Mouse (Mus musculus): ENCODE data around the gene Sgcd. TPM values are rescaled to one million over a fixed set of nuclear protein-coding genes. Genes with fewer than 3 reads are reported as not detected.
"Not testable (repeated sequence)": the region's sequence is repeated elsewhere in the genome, so short reads cannot be mapped to it uniquely, and the experiment has no call there.

Gene Sgcd
- polyA plus RNA-seq, 1 experiment from 2014 or later, result 1.6 TPM

GRCm38 (mm10) chr11:47765859-47766258 is 222.9 kb downstream of the Sgcd start:
- H3K27ac ChIP-seq, result no peak overlapping the region
- no peak overlapping the region for H3K4me2 ChIP-seq
- 81% methylated on average over 2 of the region's 2 CpGs for WGBS
- H3K4me3 ChIP-seq, result no peak overlapping the region
- no peaks in the 10 kb centered on the region for H3K4me1 ChIP-seq
- ATAC-seq, result peak; percentile 74
- H3K9ac ChIP-seq, result no peak overlapping the region
- no peaks in the 10 kb centered on the region for H3K27me3 ChIP-seq
- no peaks in the 10 kb centered on the region for H3K36me3 ChIP-seq (ENCODE audit: poor library complexity, severe bottlenecking)
- no peaks in the 10 kb centered on the region for H3K9me3 ChIP-seq (replicated peaks)

- 88% methylated on average over 3 of the region's 3 CpGs for WGBS
- not testable (repeated sequence) for ATAC-seq; H3K27ac ChIP-seq; H3K9me3 ChIP-seq (replicated peaks); H3K4me2 ChIP-seq; H3K4me1 ChIP-seq; H3K36me3 ChIP-seq (ENCODE audit: poor library complexity, severe bottlenecking); H3K27me3 ChIP-seq; H3K4me3 ChIP-seq; H3K9ac ChIP-seq
Measured at GRCm38 (mm10) chr11:47763569-47763968, 225.2 kb downstream of the Sgcd start.

DNA sequence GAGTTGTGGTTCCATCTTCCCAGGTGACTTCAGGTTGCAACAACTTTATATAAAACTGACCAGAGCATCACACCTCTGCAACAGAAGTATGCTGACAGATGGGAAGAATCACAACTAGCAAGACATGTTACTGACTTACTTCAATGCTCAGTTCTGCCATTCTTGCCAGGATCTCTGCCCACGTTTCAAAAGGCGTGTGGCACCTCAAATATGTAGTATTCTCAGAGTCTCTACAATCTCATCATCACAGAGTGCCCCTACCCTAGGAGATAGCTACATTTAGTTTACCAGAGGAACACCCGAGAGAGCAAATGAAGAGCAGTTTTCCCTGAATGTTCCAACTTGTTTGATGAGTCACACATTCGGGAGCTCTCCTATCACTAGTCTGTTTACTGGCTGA is 229.8 kb downstream of the Sgcd start:
- no peak overlapping the region for H3K4me2 ChIP-seq
- ATAC-seq, result no peak
- H3K4me1 ChIP-seq, result no peaks in the 10 kb centered on the region
- H3K4me3 ChIP-seq, result no peak overlapping the region
- no peaks in the 10 kb centered on the region for H3K27me3 ChIP-seq
- no peak overlapping the region for H3K9ac ChIP-seq
- no peak overlapping the region for H3K27ac ChIP-seq
- no peaks in the 10 kb centered on the region for H3K36me3 ChIP-seq (ENCODE audit: poor library complexity, severe bottlenecking)
- WGBS, result 88% methylated on average over 4 of the region's 4 CpGs
- H3K9me3 ChIP-seq (replicated peaks), result no peaks in the 10 kb centered on the region

- Histone ChIP-seq H3K4me3 (no peak overlapping the region), H3K9me3 (replicated peaks) (no peaks in the 10 kb centered on the region), H3K4me2 (no peak overlapping the region), H3K4me1 (no peaks in the 10 kb centered on the region), H3K9ac (no peak overlapping the region), H3K36me3 (ENCODE audit: poor library complexity, severe bottlenecking) (no peaks in the 10 kb centered on the region), H3K27me3 (no peaks in the 10 kb centered on the region), H3K27ac (no peak overlapping the region)
- ATAC-seq, result no peak
- WGBS, result 64% methylated on average over 2 of the region's 2 CpGs
Measured at GRCm38 (mm10) chr11:47742806-47743205, 246.0 kb downstream of the Sgcd start.

DNA sequence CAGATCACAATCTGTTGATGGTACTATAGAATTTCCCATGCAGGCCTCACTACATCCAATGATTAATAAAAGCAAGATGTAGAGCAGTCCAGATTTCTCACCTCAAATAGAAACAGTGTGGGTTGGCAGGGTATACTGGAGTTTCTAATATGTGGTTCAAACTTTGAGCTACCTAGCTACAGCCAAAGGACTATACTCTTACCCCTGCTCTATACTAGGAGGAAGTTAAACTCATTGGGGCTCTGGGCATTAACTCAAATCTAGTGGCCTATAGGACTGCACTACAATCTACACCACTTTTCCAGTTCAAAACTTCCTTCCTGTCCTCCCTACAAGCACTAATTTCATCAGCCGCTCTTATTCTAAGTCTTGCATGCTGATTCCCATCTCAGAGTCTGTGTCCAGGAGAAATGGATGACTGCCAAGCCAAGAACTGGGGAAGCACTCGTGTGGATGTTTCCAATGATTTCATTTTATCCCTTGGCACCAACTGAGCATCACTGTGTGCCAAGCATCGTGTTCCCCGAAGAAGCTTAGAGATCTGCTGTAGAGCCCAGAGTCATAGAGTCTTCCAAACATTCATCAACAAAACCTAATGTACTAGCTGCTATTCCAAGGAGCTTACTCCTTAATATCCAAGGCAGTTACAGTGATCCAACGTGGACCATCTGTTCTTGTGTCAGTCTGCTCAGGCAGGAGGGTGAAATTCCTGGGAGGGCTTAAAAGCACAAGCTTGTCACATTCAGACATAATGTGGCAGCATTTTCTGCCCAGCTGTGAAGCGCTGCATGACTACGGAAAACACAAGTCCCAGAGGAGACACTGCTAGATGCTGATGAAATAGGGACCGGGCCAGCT is 283.6 kb downstream of the Sgcd start:
- Histone ChIP-seq H3K4me2 (no peak overlapping the region), H3K9me3 (replicated peaks) (no peaks in the 10 kb centered on the region), H3K27me3 (no peaks in the 10 kb centered on the region), H3K27ac (no peak overlapping the region), H3K9ac (no peak overlapping the region), H3K4me3 (no peak overlapping the region), H3K4me1 (0 out of 2 replicates have a peak, but pooled peaks cover 5% of the 10 kb centered on the region), H3K36me3 (ENCODE audit: poor library complexity, severe bottlenecking) (no peaks in the 10 kb centered on the region)
- peak; percentile 85 for ATAC-seq
- WGBS, result 74% methylated on average over 8 of the region's 8 CpGs

- Histone ChIP-seq H3K4me3 (no peak overlapping the region), H3K27me3 (no peaks in the 10 kb centered on the region), H3K36me3 (ENCODE audit: poor library complexity, severe bottlenecking) (no peaks in the 10 kb centered on the region), H3K9ac (no peak overlapping the region), H3K27ac (no peak overlapping the region), H3K9me3 (replicated peaks) (no peaks in the 10 kb centered on the region), H3K4me1 (no peaks in the 10 kb centered on the region), H3K4me2 (no peak overlapping the region)
- ATAC-seq, result peak; percentile 36; the same call in 1 of the 2 replicates
- WGBS, result 25% methylated on average over 1 of the region's 1 CpGs
Measured at GRCm38 (mm10) chr11:47695611-47696010, 293.2 kb downstream of the Sgcd start.

DNA sequence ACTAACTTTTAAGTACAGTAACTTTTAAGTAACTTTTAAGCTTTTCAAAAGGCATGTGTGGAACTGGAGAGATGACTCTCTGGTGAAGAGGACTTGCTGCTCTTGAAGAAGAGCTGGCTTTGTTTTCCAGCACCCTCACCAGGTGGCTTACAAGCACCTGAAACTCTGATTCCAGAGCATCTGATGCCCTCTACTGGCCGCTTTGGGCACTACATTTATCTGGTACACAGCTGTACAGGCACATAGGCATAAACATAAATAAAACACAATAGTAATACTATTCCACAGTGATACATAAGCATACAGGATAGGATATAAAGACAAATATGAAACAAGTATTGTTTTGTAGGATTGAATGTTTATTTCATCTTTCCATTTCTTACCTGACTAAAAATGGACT is 330.6 kb downstream of the Sgcd start:
- Histone ChIP-seq H3K36me3 (ENCODE audit: poor library complexity, severe bottlenecking) (no peaks in the 10 kb centered on the region), H3K27me3 (no peaks in the 10 kb centered on the region), H3K4me1 (no peaks in the 10 kb centered on the region), H3K27ac (no peak overlapping the region), H3K9me3 (replicated peaks) (no peaks in the 10 kb centered on the region), H3K4me3 (no peak overlapping the region), H3K9ac (no peak overlapping the region), H3K4me2 (no peak overlapping the region)
- no peak for ATAC-seq
- 0% methylated on average over 1 of the region's 1 CpGs for WGBS

- H3K4me2 ChIP-seq, result no peak overlapping the region
- 0 out of 2 replicates have a peak, but pooled peaks cover 3% of the 10 kb centered on the region for H3K27me3 ChIP-seq
- peaks cover 4% of the 10 kb centered on the region; the same call in 1 of the 2 replicates for H3K4me1 ChIP-seq
- no peaks in the 10 kb centered on the region for H3K9me3 ChIP-seq (replicated peaks)
- no peak overlapping the region for H3K4me3 ChIP-seq
- no peak overlapping the region for H3K9ac ChIP-seq
- no peak for ATAC-seq
- no peaks in the 10 kb centered on the region for H3K36me3 ChIP-seq (ENCODE audit: poor library complexity, severe bottlenecking)
- H3K27ac ChIP-seq, result no peak overlapping the region
Measured at GRCm38 (mm10) chr11:47645911-47646310, 342.9 kb downstream of the Sgcd start.

- ATAC-seq, result peak; percentile 58; the same call in 1 of the 2 replicates
- WGBS, result 13% methylated on average over 2 of the region's 2 CpGs
Measured at GRCm38 (mm10) chr11:47641567-47642259, 347.1 kb downstream of the Sgcd start.

DNA sequence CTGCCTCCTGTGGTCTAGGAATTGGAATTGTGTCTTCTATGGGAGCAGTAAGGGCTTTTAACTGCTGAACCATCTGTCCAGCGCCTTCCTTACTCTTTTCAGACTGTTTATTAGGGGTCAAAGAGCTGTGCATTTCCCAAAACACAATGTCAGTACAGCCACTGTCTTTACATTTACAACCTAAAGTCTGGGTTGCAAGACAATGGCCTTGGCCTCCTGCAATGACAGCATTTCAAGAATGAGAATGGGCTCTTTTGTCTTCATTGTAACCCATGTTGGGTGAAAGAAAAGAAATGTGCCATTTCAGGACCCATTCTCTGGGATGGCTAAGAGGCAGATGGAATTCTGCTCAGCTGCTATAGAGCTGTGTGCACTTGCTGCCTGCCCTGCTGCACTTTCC is 348.2 kb downstream of the Sgcd start:
- Histone ChIP-seq H3K27me3 (0 out of 2 replicates have a peak, but pooled peaks cover 10% of the 10 kb centered on the region), H3K4me1 (peaks cover 9% of the 10 kb centered on the region), H3K4me3 (no peak overlapping the region), H3K27ac (no peak overlapping the region), H3K9ac (no peak overlapping the region), H3K36me3 (ENCODE audit: poor library complexity, severe bottlenecking) (no peaks in the 10 kb centered on the region), H3K4me2 (no peak overlapping the region), H3K9me3 (replicated peaks) (no peaks in the 10 kb centered on the region)
- 4% methylated on average over 1 of the region's 1 CpGs for WGBS
- peak; percentile 13; the same call in 1 of the 2 replicates for ATAC-seq

More at GRCm38 (mm10) chr11:47641567-47642259, 347.1 kb downstream of the Sgcd start:
- no peaks in the 10 kb centered on the region for H3K36me3 ChIP-seq (ENCODE audit: poor library complexity, severe bottlenecking)
- H3K27me3 ChIP-seq, result 0 out of 2 replicates have a peak, but pooled peaks cover 10% of the 10 kb centered on the region
- H3K27ac ChIP-seq, result no peak overlapping the region
- peaks cover 9% of the 10 kb centered on the region for H3K4me1 ChIP-seq
- no peak overlapping the region for H3K4me3 ChIP-seq
- no peak overlapping the region for H3K9ac ChIP-seq
- no peaks in the 10 kb centered on the region for H3K9me3 ChIP-seq (replicated peaks)
- H3K4me2 ChIP-seq, result no peak overlapping the region

DNA sequence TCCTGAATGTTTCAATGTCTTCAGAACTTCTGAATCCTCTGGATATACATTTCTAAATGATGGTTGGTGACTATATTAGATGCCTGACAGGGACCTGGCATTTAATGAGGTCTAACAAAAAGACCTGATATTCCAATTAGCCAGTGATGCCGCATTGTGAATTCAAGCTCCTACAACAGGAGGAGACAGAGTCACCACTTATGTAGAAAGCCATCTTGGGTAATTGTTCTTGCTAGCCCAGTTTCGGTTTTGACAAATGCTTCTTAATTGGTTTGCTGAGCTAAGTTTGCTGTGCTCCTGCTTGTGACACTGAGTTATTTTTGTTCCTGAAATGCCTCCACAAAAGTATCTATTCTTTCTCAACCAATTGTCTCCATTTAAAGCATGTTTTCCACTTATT is 358.6 kb downstream of the Sgcd start:
- no peak overlapping the region for H3K27ac ChIP-seq
- no peak overlapping the region for H3K4me3 ChIP-seq
- H3K9me3 ChIP-seq (replicated peaks), result no peaks in the 10 kb centered on the region
- H3K27me3 ChIP-seq, result no peaks in the 10 kb centered on the region
- no peak for ATAC-seq
- WGBS, result 56% methylated on average over 2 of the region's 2 CpGs
- H3K4me1 ChIP-seq, result 0 out of 2 replicates have a peak, but pooled peaks cover 4% of the 10 kb centered on the region
- H3K9ac ChIP-seq, result no peak overlapping the region
- H3K4me2 ChIP-seq, result no peak overlapping the region
- no peaks in the 10 kb centered on the region for H3K36me3 ChIP-seq (ENCODE audit: poor library complexity, severe bottlenecking)

DNA sequence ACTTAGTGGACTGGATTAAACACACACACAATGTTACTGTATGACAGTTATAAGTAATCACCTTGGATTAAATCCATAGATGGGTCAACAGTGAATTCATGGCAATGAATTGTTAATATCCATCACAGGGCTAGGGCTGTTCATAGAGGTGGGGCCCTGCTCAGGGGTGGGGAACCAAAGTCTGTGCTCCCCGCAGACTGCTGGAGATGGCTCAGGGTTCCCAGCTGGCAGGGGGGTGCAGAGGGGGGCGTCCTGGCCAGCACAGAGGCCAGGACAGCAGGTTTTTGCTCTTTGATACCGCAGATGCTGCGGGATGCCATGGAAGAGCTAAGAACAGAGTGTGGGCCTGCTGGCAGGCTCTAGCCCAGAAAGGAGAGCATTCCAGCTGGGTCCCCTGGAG is 378.9 kb downstream of the Sgcd start:
- H3K9me3 ChIP-seq (replicated peaks), result no peaks in the 10 kb centered on the region
- H3K4me2 ChIP-seq, result no peak overlapping the region
- 79% methylated on average over 4 of the region's 4 CpGs for WGBS
- H3K4me3 ChIP-seq, result no peak overlapping the region
- no peak for ATAC-seq
- no peak overlapping the region for H3K9ac ChIP-seq
- no peaks in the 10 kb centered on the region for H3K27me3 ChIP-seq
- no peak overlapping the region for H3K27ac ChIP-seq
- H3K4me1 ChIP-seq, result no peaks in the 10 kb centered on the region
- H3K36me3 ChIP-seq (ENCODE audit: poor library complexity, severe bottlenecking), result no peaks in the 10 kb centered on the region

Measured in forebrain, embryonic 13.5 days (tissue).